Mouse (Mus musculus): Measurements from ENCODE around the gene Secisbp2.
"Not testable (repeated sequence)": the region's sequence is repeated elsewhere in the genome, so short reads cannot be mapped to it uniquely, and the experiment has no call there.

Secisbp2 gene

DNA sequence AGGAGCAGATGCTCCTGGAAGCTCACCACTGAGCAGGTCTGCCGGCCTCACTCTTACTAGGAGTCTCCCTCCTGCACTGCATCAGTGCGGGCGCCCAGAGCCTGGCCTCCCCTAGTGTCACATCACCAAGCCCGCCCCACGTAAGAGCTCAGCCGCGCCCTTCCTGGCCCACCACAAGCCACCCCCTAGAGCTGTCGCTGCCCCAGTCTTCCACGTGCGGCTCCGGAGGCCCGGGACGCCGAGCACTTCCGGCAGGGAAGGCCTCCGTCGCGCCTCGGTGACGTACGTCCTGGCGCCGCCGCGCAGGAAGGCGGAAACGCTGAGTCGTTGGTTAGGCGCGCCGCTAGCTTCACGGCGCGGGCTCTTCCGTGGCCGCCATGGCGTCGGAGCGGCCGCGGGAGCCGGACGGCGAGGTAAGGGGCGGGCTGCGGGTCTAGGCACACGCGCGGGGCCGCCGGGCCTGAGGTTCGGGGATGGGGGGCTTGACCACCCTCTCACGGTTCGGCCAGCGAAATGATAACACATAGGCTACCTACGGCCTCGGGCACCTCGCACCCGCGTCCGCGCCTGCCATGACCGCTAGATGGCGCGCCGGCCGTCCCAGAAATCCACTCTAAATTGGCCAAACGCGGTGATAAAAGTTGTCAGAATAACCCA is at the start of gene Secisbp2:
Gene Secisbp2, plus strand, starts transcription at position 290 of the 657 bp plus-strand sequence.
- in situ Hi-C loops (cut with MboI, MseI) = no loop called here

- in situ Hi-C loops (cut with MboI, MseI) = no loop called here
Measured at GRCm38 (mm10) chr13:51602764-51603163, 48.7 kb upstream of the Secisbp2 start.

GRCm38 (mm10) chr13:51603221-51603893 is 48.1 kb upstream of the Secisbp2 start:
- in situ Hi-C loops (cut with MboI, MseI) = no loop called here

DNA sequence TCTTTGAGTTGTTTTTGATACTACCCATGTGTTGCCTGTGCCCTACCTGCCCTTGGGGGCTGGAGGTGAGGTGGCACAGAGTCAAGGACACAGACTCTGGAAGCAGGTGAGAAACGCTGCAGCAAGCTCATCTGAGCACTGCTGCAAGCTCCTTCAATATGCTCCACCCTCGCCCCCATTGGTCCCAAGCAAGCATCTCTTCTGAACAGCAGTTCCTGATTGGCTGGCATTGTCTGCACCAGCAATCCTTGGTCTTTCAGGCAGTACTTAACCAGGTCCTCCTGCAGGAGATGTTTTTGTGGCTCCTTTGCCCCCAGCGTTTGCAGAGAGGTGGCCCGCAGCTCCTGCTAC is 47.6 kb upstream of the Secisbp2 start:
- in situ Hi-C loops (cut with MboI, MseI) = no loop called here

- in situ Hi-C loops (cut with MboI, MseI) = no loop called here
Measured at GRCm38 (mm10) chr13:51609231-51609630, 42.3 kb upstream of the Secisbp2 start.

DNA sequence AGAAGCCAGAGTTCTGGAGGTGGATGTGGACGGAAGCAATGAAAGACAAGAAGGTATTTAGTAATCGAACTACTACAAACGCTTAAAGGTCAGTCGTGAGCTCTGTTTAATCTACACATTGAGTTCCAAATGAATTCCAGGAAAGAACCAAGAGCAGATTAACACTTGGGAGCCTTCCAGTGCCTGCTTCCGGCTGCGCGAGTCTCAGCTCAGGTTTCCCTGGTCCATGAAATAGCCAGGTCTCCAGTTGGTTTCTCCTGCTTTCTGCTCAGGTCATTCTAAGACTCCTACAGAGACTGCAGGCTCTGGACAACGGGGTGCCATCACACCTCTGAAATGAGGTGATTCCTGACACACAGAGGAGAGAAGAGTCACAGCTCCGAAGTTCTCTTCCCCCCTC is 40.4 kb upstream of the Secisbp2 start:
- in situ Hi-C loops (cut with MboI, MseI) = no loop called here

- in situ Hi-C loops (cut with MboI, MseI) = no loop called here
Measured at GRCm38 (mm10) chr13:51611500-51611899, 40.0 kb upstream of the Secisbp2 start.

GRCm38 (mm10) chr13:51615815-51616214 is 35.7 kb upstream of the Secisbp2 start:
- in situ Hi-C loops (cut with MboI, MseI) = no loop called here

DNA sequence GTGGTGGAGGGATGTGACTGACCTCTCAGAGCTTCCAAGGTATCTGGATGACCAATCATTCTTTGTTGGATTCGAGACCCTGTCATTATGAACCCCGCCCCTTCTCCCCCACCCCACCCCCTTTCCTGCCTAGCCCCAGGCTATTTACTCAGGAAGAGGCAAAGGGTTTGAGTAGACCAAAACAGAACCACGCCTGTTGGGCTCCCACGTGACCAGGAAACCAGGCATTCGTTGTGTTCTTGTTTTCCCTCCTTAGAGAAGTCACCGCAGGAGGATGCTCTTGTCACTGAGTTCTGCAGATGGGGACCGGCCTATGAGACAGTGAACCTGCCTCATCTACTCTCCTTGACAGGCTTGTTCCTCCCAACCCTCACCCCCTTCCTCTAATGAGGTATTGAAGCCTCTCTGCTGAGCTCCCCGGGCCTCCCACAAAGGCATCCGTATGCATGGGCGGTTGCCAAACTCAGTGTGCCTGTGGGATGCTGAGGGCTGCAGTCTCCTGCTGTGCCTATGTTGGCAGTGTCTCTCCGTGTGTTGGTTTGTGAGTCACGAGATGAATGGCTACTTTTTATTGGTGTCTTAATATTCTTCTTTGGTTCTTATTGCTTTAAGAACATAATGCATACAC is 35.0 kb upstream of the Secisbp2 start:
- in situ Hi-C loops (cut with MboI, MseI) = no loop called here

DNA sequence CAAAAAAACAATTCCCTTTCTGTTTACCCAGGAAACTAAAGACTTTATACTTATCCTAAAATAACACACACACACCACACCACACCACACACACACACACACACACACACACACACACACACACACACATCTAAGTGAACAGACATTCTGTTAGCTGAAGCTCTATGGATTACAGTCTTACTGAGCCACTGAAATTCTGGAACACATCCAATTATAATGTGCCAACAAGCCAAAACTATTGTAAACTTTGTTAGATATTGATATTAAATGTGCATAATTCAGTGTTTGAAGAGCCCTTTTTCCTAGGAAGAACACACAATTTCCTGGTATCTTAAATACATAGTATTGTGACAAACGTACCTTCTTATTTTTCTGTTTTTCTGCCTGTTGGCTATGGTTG is 34.2 kb upstream of the Secisbp2 start:
- in situ Hi-C loops (cut with MboI, MseI) = no loop called here

DNA sequence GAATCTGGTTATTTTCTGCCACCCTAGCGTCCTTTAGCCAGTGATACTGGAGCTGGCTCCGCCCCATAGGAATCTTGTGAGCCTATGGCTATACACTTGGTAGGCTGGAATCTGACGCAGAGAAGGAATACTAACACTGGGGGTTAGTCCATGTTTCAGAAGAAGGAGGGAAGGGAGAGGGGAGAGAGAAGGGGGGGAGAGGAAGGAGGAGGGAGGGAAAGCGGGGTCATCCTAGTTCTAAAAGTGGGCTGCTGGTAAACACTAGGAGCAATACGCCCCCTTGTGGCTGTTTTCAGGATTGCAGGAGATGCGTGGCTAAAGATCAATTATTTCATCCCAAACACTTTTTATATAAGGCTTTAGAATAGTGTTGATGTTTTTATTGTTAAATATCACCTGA is 33.6 kb upstream of the Secisbp2 start:
- in situ Hi-C loops (cut with MboI, MseI) = no loop called here

DNA sequence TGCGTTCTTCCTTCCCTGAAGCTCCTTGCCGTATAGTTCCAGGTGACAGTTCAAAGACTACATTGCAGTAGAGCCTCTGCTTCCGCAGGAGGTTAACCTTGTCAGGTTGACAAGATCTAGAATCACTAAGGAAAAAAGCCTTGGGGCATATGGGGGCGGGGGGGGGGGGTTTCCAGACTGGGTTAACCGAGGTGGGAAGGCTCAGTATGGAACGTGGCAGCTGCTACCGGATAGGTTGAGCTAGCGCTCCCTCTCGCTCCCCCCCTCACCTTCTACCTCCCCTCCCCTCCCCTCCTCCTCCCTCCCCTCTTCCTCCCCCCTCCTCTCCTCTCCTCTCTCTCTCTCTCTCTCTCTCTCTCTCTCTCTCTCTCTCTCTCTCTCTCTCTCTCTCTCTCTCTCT is 32.9 kb upstream of the Secisbp2 start:
- in situ Hi-C loops (cut with MboI, MseI) = no loop called here

DNA sequence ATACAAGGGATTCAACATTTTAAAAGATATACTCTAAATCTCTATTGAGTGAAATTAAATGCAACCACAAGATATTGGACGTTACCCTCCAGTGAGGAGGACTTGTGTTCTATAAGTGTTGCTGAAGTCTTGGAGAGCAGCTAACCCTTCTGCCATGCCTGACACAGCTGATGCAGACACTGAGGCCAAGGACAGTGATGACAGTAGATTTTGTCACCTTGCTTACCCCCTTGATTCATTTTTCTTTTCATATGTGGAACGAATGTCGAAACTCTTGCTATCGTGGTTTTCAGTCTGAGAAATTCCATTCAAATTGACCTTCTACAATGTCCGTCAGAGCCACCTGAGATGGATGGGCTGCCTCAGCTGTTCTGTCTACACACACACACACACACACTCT is 28.9 kb upstream of the Secisbp2 start:
- in situ Hi-C loops (cut with MboI, MseI) = no loop called here

GRCm38 (mm10) chr13:51623678-51624077 is 27.8 kb upstream of the Secisbp2 start:
- in situ Hi-C loops (cut with MboI, MseI) = no loop called here

- in situ Hi-C loops (cut with MboI, MseI) = no loop called here
Measured at GRCm38 (mm10) chr13:51628273-51628848, 23.1 kb upstream of the Secisbp2 start.

GRCm38 (mm10) chr13:51631354-51631992 is 20.0 kb upstream of the Secisbp2 start:
- in situ Hi-C loops (cut with MboI, MseI) = no loop called here

DNA sequence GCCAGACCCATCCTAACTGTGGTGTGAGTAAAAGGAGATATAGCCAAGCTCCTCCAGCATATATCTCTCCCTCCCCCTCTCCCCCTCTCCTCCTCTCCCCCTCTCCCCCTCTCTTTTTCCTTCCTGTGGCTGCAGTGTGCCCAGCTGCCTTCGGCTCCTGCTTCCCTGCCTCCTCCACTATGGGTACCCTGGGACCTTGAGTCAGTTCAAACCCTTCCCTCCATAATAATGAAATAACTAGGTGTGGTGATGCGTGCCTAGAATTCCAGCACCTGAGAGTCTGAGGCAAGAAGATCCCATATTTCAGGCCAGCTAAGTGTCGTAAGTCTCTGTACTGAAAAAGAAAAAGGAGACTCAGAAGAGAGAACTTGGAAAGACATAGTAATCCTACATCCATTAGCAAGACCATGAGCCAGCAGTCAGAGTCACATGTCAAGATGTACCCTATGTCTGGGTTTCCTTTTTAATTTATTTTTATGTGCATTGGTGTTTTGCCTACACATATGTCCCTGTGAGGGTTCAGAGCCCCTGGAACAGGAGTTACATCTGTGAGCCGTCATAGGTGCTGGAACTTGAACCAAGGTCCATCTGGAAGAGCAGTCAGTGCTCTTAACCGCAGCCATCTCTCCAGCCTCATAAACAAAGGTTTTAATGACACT is 18.8 kb upstream of the Secisbp2 start:
- in situ Hi-C loops (cut with MboI, MseI) = no loop called here

GRCm38 (mm10) chr13:51635384-51635783 is 16.1 kb upstream of the Secisbp2 start:
- in situ Hi-C loops (cut with MboI, MseI) = not testable (repeated sequence)

DNA sequence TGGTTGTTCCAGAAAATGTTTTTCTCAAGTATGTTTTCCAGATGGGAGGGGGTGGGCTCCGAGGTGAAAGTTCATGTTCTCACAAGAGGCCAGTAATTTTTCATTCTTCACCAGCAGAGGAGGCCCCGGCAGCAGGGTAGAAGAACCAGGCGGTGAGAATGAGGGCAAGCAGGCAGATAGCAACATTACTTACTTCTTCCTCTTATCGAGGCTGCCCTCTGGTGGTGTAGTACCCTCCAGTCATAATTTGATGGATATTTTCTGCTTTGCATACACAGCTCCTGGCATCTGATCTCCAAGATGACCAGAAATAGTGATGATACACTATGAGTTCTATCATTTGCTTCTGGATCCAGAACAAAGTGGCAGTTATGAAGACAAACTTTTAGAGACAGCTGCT is 12.5 kb upstream of the Secisbp2 start:
- in situ Hi-C loops (cut with MboI, MseI) = no loop called here

DNA sequence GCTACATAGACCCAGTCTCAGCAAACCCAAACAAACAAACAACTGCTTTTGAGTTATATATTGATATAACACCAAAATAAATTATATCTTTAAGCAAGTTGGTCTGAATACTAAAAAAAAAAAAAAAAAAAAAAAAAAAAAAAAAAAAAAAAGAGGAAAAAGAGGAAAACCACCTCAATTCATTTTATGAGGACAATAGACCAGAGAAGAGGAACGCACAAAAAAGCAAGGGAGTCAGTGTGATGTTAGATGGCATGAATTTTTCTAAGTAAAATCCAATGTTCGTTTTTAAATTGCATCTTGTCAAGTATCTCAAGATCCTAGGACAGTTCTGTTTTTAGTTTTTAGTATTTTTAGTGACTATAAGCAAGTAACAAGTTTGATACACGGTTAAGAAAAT is 10.1 kb upstream of the Secisbp2 start:
- in situ Hi-C loops (cut with MboI, MseI) = loop anchor here (10.0 kb wide), 1 partner anchor 1733 kb away; the partner anchor contains the start of gene Sptlc1

GRCm38 (mm10) chr13:51642171-51642778 is 9.2 kb upstream of the Secisbp2 start:
- in situ Hi-C loops (cut with MboI, MseI) = loop anchor here (10.0 kb wide), 1 partner anchor 1733 kb away; the partner anchor contains the start of gene Sptlc1
